Mouse (Mus musculus) erythroblast, embryonic 14.5 days (primary cell): Measurements from ENCODE around the gene Cnr2.

Experiments used
- GATA1 ChIP-seq: IDR thresholded peaks from 2 replicates; pipeline ENCODE4 v1.6.1; 2012; ENCODE audit warnings: low read length, inconsistent platforms, mixed read lengths
- TAL1 ChIP-seq: IDR thresholded peaks from 3 replicates; pipeline ENCODE4 v1.6.1; 2012; ENCODE audit warnings: low read length, inconsistent platforms, mixed read lengths

GRCm38 (mm10) chr4:135949911-135950310, 54.7 kb downstream of the Cnr2 start:
- TF ChIP-seq TAL1 (no peak), GATA1 (no peak)
